Mouse (Mus musculus) midbrain, embryonic 10.5 days (tissue): ENCODE data around the gene Cdkl1. TPM values are rescaled to one million over a fixed set of nuclear protein-coding genes. Genes with fewer than 3 reads are reported as not detected.

Experiments used
- DNase-seq: peaks from one replicate; pipeline ENCODE4 v3.0.0-alpha.2; 2017; ENCODE audit warnings: low spot score
- H3K27ac ChIP-seq: fragments of 300-500 bp; sonication (generic); replicated peaks from 2 replicates; pipeline ENCODE4 v1.5.1; 2016; ENCODE audit warnings: mild to moderate bottlenecking
- H3K27me3 ChIP-seq: fragments of 300-500 bp; sonication (generic); 2 replicates; pipeline ENCODE4 v1.6.1; 2016; ENCODE audit warnings: low read depth, mild to moderate bottlenecking; ENCODE audit not compliant: poor library complexity, severe bottlenecking
- H3K36me3 ChIP-seq: fragments of 300-500 bp; sonication (generic); 2 replicates; pipeline ENCODE4 v1.6.1; 2016; ENCODE audit warnings: mild to moderate bottlenecking, moderate library complexity
- H3K4me1 ChIP-seq: fragments of 300-500 bp; sonication (generic); 2 replicates; pipeline ENCODE4 v1.6.1; 2016
- H3K4me3 ChIP-seq: fragments of 300-500 bp; sonication (generic); 2 replicates; pipeline ENCODE4 v1.5.1; 2016; ENCODE audit warnings: mild to moderate bottlenecking, moderate library complexity
- H3K9me3 ChIP-seq: fragments of 300-500 bp; sonication (generic); replicated peaks from 2 replicates; pipeline ENCODE4 v1.6.1; 2016; ENCODE audit warnings: mild to moderate bottlenecking
- WGBS: fragments of 180-500 bp; shearing (Covaris S2); methylation state at CpG from one replicate; pipeline ENCODE4 v1.1.7; 2016; 5-methylcytosine and 5-hydroxymethylcytosine counted together
- polyA plus RNA-seq: library from polyadenylated mRNA; unstranded; fragments of >200 nt; fragmentation: Nextera tagmentation; extraction: Ambion mirVana; gene quantifications from 2 replicates; pipeline ENCODE4 v1.2.1, GENCODE M21; 2016

The Cdkl1 gene
- polyA plus RNA-seq, 1 experiment from 2014 or later, result 0.77 TPM

GRCm38 (mm10) chr12:69805148-69805547, 14.1 kb upstream of the Cdkl1 start:
- Histone ChIP-seq H3K9me3 (no peaks in the 10 kb centered on the region), H3K4me3 (no peak overlapping the region), H3K4me1 (0 out of 2 replicates have a peak, but pooled peaks cover 5% of the 10 kb centered on the region), H3K36me3 (peaks cover 50% of the 10 kb centered on the region), H3K27me3 (no peaks in the 10 kb centered on the region), H3K27ac (no peak overlapping the region)
- DNase-seq, result no peak
- 93% methylated on average over 6 of the region's 6 CpGs for WGBS

DNA sequence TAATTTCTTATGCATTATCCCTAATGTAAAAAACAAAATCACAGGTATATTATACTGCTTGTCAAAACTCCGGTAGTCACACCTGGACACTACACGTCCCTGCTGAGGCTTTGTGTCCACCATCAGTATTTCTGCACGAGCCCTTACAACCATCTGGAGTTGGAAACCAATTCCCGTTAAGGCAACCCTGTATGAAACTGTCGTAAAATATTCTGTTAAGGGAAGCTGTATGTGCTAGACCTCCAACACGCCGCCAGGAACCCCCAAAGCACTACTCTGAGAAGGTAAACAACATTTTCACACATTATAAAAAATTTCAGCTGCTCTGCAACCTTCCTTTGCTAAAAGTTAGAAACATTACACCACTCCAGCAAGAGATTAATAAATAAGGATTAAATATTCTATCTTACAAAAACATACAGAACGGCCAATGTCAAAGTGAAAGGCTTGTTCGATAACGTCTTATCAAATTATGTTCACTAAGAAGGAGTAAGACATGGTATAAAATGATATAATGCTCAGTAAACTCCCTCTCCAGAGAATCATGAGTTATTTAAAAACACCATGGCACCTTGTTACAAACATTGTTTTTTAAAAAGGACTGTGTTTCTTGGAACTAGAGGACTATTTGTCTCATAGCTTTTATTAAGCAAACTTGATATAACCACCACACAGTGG, 13.5 kb upstream of the Cdkl1 start:
- no peak overlapping the region for H3K4me3 ChIP-seq
- no peaks in the 10 kb centered on the region for H3K27me3 ChIP-seq
- peaks cover 50% of the 10 kb centered on the region for H3K36me3 ChIP-seq
- H3K9me3 ChIP-seq, result no peaks in the 10 kb centered on the region
- no peak for DNase-seq
- H3K27ac ChIP-seq, result no peak overlapping the region
- 95% methylated on average over 10 of the region's 10 CpGs for WGBS
- H3K4me1 ChIP-seq, result 0 out of 2 replicates have a peak, but pooled peaks cover 5% of the 10 kb centered on the region

DNA sequence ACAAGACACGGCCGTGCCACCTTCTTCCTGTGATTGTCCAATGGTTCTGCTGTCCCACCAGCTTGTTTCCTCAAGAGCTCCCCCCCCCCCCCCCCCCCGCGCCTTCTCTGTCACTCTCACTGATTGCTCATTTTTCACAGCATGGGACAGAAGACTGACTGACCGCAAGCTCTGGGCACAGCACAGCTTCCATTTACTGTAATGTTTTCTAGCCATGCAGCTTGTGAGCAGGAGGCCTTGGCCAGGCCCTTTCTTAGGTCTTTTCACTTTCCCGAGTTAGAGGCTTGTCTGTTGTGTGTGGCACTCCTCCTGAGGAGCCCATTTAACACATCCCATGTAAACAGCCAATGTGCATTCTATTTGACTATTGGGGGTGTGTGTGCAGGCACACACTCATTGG, 12.1 kb upstream of the Cdkl1 start:
- H3K27me3 ChIP-seq, result no peaks in the 10 kb centered on the region
- no peak for DNase-seq
- 86% methylated on average over 5 of the region's 6 CpGs for WGBS
- 0 out of 2 replicates have a peak, but pooled peaks cover 5% of the 10 kb centered on the region for H3K4me1 ChIP-seq
- no peak overlapping the region for H3K27ac ChIP-seq
- H3K9me3 ChIP-seq, result no peaks in the 10 kb centered on the region
- H3K4me3 ChIP-seq, result no peak overlapping the region
- H3K36me3 ChIP-seq, result peaks cover 42% of the 10 kb centered on the region

DNA sequence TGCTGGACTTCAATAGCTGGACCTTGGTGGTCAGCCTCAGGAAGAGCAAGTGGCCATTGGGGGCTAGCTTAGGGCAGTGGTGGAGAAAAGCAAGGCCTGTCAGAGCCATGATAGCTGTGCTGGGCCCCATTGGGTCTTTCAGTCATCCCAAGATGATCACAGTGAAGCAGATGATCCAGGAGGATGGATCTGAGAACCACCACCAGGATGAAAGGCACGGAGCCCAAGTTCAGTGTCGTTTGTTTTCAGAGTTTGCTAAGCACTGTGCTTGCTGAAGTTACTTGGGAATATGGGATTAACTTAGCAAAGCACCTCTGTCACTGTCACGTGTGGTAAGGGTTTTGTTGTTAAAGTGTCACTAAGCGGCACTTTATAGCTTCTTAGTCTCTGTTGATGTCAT, 9.5 kb upstream of the Cdkl1 start:
- no peak overlapping the region for H3K27ac ChIP-seq
- H3K36me3 ChIP-seq, result peaks cover 19% of the 10 kb centered on the region
- 0 out of 2 replicates have a peak, but pooled peaks cover 5% of the 10 kb centered on the region for H3K4me1 ChIP-seq
- 91% methylated on average over 4 of the region's 4 CpGs for WGBS
- DNase-seq, result no peak
- H3K9me3 ChIP-seq, result no peaks in the 10 kb centered on the region
- H3K4me3 ChIP-seq, result no peak overlapping the region
- H3K27me3 ChIP-seq, result no peaks in the 10 kb centered on the region

DNA sequence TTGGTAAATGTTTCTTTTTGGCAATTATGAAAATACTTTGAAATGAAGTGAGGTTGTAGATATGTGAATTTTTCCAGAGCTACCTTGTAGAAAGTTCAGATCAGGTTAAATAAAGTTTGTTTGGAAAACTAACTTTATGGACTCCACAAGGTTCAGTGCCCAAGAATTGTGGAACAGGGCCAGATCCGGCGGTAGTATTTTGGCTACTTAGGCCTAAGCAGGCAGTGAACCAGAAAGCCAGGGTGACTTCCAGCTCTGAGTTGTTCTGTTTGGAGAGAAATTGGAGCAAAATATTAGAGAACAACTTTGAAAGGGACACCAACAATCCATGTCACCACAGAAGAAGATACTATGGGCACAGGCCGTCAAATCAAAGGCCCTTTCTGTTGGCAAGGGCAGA, 5.2 kb upstream of the Cdkl1 start:
- no peak for DNase-seq
- 91% methylated on average over 3 of the region's 3 CpGs for WGBS
- Histone ChIP-seq H3K27me3 (peaks cover 14% of the 10 kb centered on the region), H3K4me1 (peaks cover under 1% of the 10 kb centered on the region; the same call in 1 of the 2 replicates), H3K36me3 (no peaks in the 10 kb centered on the region), H3K27ac (no peak overlapping the region), H3K9me3 (no peaks in the 10 kb centered on the region), H3K4me3 (no peak overlapping the region)

- H3K36me3 ChIP-seq, result no peaks in the 10 kb centered on the region
- peak overlapping the region; percentile 70 for H3K4me3 ChIP-seq
- no peak for DNase-seq
- peaks cover 18% of the 10 kb centered on the region for H3K4me1 ChIP-seq
- peaks cover 51% of the 10 kb centered on the region for H3K27me3 ChIP-seq
- H3K9me3 ChIP-seq, result no peaks in the 10 kb centered on the region
- WGBS, result 33% methylated on average over 27 of the region's 27 CpGs
- peak overlapping the region; percentile 76 for H3K27ac ChIP-seq
These were observed 1.1 kb downstream of the Cdkl1 start for GRCm38 (mm10) chr12:69789766-69790529.

- Histone ChIP-seq H3K27ac (no peak overlapping the region), H3K36me3 (no peaks in the 10 kb centered on the region)
- WGBS, result 90% methylated on average over 5 of the region's 5 CpGs
These were observed 2.7 kb downstream of the Cdkl1 start for GRCm38 (mm10) chr12:69788380-69788779.

GRCm38 (mm10) chr12:69785471-69785870, 5.6 kb downstream of the Cdkl1 start:
- no peaks in the 10 kb centered on the region for H3K36me3 ChIP-seq
- no peak overlapping the region for H3K27ac ChIP-seq
- H3K9me3 ChIP-seq, result no peaks in the 10 kb centered on the region
- peaks cover 29% of the 10 kb centered on the region for H3K27me3 ChIP-seq
- no peak overlapping the region for H3K4me3 ChIP-seq
- H3K4me1 ChIP-seq, result peaks cover 15% of the 10 kb centered on the region
- 93% methylated on average over 9 of the region's 9 CpGs for WGBS
- no peak for DNase-seq

More at GRCm38 (mm10) chr12:69788380-69788779, 2.7 kb downstream of the Cdkl1 start:
- Histone ChIP-seq H3K4me3 (no peak overlapping the region), H3K27me3 (peaks cover 49% of the 10 kb centered on the region), H3K4me1 (peaks cover 23% of the 10 kb centered on the region), H3K9me3 (no peaks in the 10 kb centered on the region)
- no peak for DNase-seq

- DNase-seq, result no peak
- 64% methylated on average over 6 of the region's 6 CpGs for WGBS
- H3K4me1 ChIP-seq, result peaks cover 7% of the 10 kb centered on the region
- H3K36me3 ChIP-seq, result no peaks in the 10 kb centered on the region
- no peak overlapping the region; the same call in 1 of the 2 replicates for H3K27ac ChIP-seq
- no peaks in the 10 kb centered on the region for H3K9me3 ChIP-seq
- peaks cover 9% of the 10 kb centered on the region for H3K27me3 ChIP-seq
- H3K4me3 ChIP-seq, result no peak overlapping the region
These were observed 7.6 kb downstream of the Cdkl1 start for GRCm38 (mm10) chr12:69783247-69784025.

DNA sequence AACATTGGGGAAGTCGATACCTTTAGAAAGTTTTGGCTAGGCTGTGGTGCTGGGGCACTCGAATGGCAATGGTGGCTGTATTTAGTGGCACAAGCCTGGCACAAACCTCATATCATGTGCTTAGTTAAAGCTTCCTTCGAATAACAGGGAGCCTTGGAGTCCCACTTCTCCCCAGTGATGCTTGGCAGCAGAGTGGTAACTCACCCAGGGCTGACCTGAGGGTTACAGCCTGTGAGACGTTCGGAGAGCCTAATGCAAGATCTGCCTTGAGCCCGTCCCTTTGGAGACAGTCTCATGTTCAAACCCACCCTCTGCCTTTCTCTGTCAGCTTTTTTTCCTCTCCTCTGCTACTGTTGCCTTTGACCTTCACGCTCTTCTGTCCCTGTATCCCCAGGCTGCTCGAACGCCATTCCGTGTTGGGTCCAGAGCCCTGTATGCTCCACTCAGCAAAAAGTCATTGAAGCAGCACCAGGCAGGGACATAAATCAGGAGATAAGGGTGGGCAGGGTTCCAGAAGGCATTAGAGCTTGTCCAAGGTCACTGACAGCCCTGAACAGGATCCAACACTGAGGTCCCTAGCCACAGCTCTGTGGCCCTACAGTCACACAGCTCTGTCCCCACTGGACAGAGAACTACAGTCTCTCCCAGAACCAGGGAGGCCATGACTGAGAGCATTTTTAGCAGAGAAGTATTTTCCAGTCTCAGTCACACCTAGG, 9.0 kb downstream of the Cdkl1 start:
- DNase-seq, result no peak
- H3K4me3 ChIP-seq, result no peak overlapping the region
- no peak overlapping the region for H3K27ac ChIP-seq
- H3K36me3 ChIP-seq, result no peaks in the 10 kb centered on the region
- H3K27me3 ChIP-seq, result no peaks in the 10 kb centered on the region
- no peaks in the 10 kb centered on the region for H3K9me3 ChIP-seq
- H3K4me1 ChIP-seq, result peaks cover 7% of the 10 kb centered on the region
- WGBS, result 86% methylated on average over 10 of the region's 10 CpGs

- H3K27me3 ChIP-seq, result no peaks in the 10 kb centered on the region
- 88% methylated on average over 8 of the region's 8 CpGs for WGBS
- no peak for DNase-seq
- H3K4me1 ChIP-seq, result peaks cover 7% of the 10 kb centered on the region
- no peak overlapping the region for H3K4me3 ChIP-seq
- no peak overlapping the region for H3K27ac ChIP-seq
- H3K36me3 ChIP-seq, result no peaks in the 10 kb centered on the region
- H3K9me3 ChIP-seq, result no peaks in the 10 kb centered on the region
These were observed 9.6 kb downstream of the Cdkl1 start for GRCm38 (mm10) chr12:69781480-69781879.

- WGBS, result 82% methylated on average over 2 of the region's 2 CpGs
- H3K4me1 ChIP-seq, result no peaks in the 10 kb centered on the region
- no peaks in the 10 kb centered on the region for H3K9me3 ChIP-seq
- H3K36me3 ChIP-seq, result no peaks in the 10 kb centered on the region
- H3K27ac ChIP-seq, result no peak overlapping the region
- no peak overlapping the region for H3K4me3 ChIP-seq
- H3K27me3 ChIP-seq, result no peaks in the 10 kb centered on the region
- no peak for DNase-seq
These were observed 13.1 kb downstream of the Cdkl1 start for GRCm38 (mm10) chr12:69777957-69778356.
